Mouse (Mus musculus) MEL (cell line): ENCODE results near the gene Dhodh.

Source experiments
- CHD1 ChIP-seq: IDR thresholded peaks from 2 replicates; pipeline ENCODE4 v1.6.1; 2012; ENCODE audit warnings: low read depth, mild to moderate bottlenecking, inconsistent platforms, low read length, improper control_type of control experiment
- CHD2 ChIP-seq: IDR thresholded peaks from 2 replicates; pipeline ENCODE4 v1.6.1; 2011; ENCODE audit warnings: low read length, improper control_type of control experiment
- CTCF ChIP-seq, 3 experiments: IDR thresholded peaks in 2 of 3; conservative IDR thresholded peaks in 1 of 3; 2 replicates each; pipeline ENCODE4 v1.5.1; 2011 to 2012; ENCODE audit warnings: low read length in 3 of 3, low read depth in 2 of 3, mild to moderate bottlenecking in 2 of 3, improper control_type of control experiment in 1 of 3, inconsistent platforms in 1 of 3, mixed read lengths in 1 of 3, moderate library complexity in 1 of 3; ENCODE audit not compliant: control insufficient read depth in 1 of 3, insufficient read depth in 1 of 3, poor library complexity in 1 of 3, severe bottlenecking in 1 of 3
- E2F4 ChIP-seq: IDR thresholded peaks from 2 replicates; pipeline ENCODE4 v1.6.1; 2011; ENCODE audit warnings: low read depth, low read length, improper control_type of control experiment, borderline replicate concordance
- EP300 ChIP-seq, 2 experiments: IDR thresholded peaks; 2 replicates each; pipeline ENCODE4 v1.6.1; 2011; ENCODE audit warnings: improper control_type of control experiment in 2 of 2, low read length in 2 of 2, low read depth in 1 of 2, mild to moderate bottlenecking in 1 of 2
- GATA1 ChIP-seq: IDR thresholded peaks from 2 replicates; pipeline ENCODE4 v1.6.1; 2011; ENCODE audit warnings: low read depth, low read length, improper control_type of control experiment
- JUND ChIP-seq: IDR thresholded peaks from 2 replicates; pipeline ENCODE4 v1.6.1; 2011; ENCODE audit warnings: low read depth, mild to moderate bottlenecking, improper control_type of control experiment, low read length
- MAX ChIP-seq: IDR thresholded peaks from 2 replicates; pipeline ENCODE4 v1.6.1; 2011; ENCODE audit warnings: low read length, improper control_type of control experiment
- POLR2A ChIP-seq, 2 experiments: IDR thresholded peaks; 2 replicates each; pipeline ENCODE4 v1.6.1; 2011 to 2012; ENCODE audit warnings: low read length in 2 of 2, mild to moderate bottlenecking in 2 of 2, control low read depth in 1 of 2, improper control_type of control experiment in 1 of 2, low read depth in 1 of 2, moderate library complexity in 1 of 2; ENCODE audit not compliant: control insufficient read depth in 1 of 2, insufficient read depth in 1 of 2, poor library complexity in 1 of 2
- RAD21 ChIP-seq: IDR thresholded peaks from 2 replicates; pipeline ENCODE4 v1.6.1; 2011; ENCODE audit warnings: mild to moderate bottlenecking, low read depth, low read length, improper control_type of control experiment
- USF1 ChIP-seq: IDR thresholded peaks from 2 replicates; pipeline ENCODE4 v1.6.1; 2014; ENCODE audit warnings: low read depth, mild to moderate bottlenecking, inconsistent platforms, low read length, improper control_type of control experiment, moderate library complexity

- TF ChIP-seq E2F4 (no peak), MAX (no peak), GATA1 (no peak), CHD2 (no peak), JUND (no peak), POLR2A (IDR thresholded peaks at IDR 0.05; ENCODE audit: control insufficient read depth in 1 of 2, insufficient read depth in 1 of 2, low read depth in 1 of 2, low read length in 2 of 2, poor library complexity in 1 of 2) (no peak), EP300 (IDR thresholded peaks at IDR 0.05; ENCODE audit: low read depth in 1 of 2, low read length in 2 of 2) (no peak), CHD1 (no peak), USF1 (no peak), CTCF (IDR thresholded peaks at IDR 0.05 in 2 of 3, conservative IDR thresholded peaks at IDR 0.05 in 1 of 3; ENCODE audit: control insufficient read depth in 1 of 3, insufficient read depth in 1 of 3, low read depth in 2 of 3, low read length in 3 of 3, poor library complexity in 1 of 3, severe bottlenecking in 1 of 3) (no peak), RAD21 (no peak)
Measured at GRCm38 (mm10) chr8:109563881-109564280, 44.6 kb downstream of the Dhodh start.
